ENCODE assay signal across 8 mouse cellular contexts in genomic region chr9:31912921-31913738, GRCm38 (mm10). TPM values are rescaled to one million over a fixed set of nuclear protein-coding genes. Genes with fewer than 3 reads are reported as not detected.
A peak's percentile ranks its signal among the peaks of the same experiment; 100 is the strongest.
DNase-seq lines count a peak whose midpoint lies in the region; ATAC-seq and TF ChIP-seq lines count a peak whose summit lies in the region.

TSS of gene Barx2 (minus strand) at chr9:31913462.

- H3K36me3 ChIP-seq in hindbrain, embryonic 12.5 days = no peaks in the 10 kb centered on the region
- no peaks in the 10 kb centered on the region for H3K36me3 ChIP-seq in lung, postnatal 0 days (ENCODE audit: insufficient read depth, low read length)

- under 1% methylated on average over 81 of the region's 81 CpGs for WGBS in hindbrain, embryonic 12.5 days
- 0% methylated on average over 34 of the region's 81 CpGs for WGBS in lung, postnatal 0 days

- peak within 1 kb of the TSS; percentile 50 for H3K9ac ChIP-seq in hindbrain, embryonic 12.5 days
- no peak within 1 kb of the TSS for H3K9ac ChIP-seq in lung, postnatal 0 days (replicated peaks; ENCODE audit: low read depth)

- peaks cover 26% of the 10 kb centered on the region for H3K4me1 ChIP-seq in hindbrain, embryonic 12.5 days
- H3K4me1 ChIP-seq in lung, postnatal 0 days (ENCODE audit: insufficient read depth, low read depth, low read length) = 0 out of 2 replicates have a peak, but pooled peaks cover 4% of the 10 kb centered on the region

- H3K27me3 ChIP-seq in hindbrain, embryonic 12.5 days = peaks cover 82% of the 10 kb centered on the region
- peaks cover 60% of the 10 kb centered on the region for H3K27me3 ChIP-seq in lung, postnatal 0 days (replicated peaks; ENCODE audit: insufficient read depth, low read length)

- no peak within 1 kb of the TSS for H3K27ac ChIP-seq in hindbrain, embryonic 12.5 days
- H3K27ac ChIP-seq in lung, postnatal 0 days (ENCODE audit: low read length) = no peak within 1 kb of the TSS

- peak; percentile 69 for TF ChIP-seq CTCF in lung, postnatal 0 days (IDR thresholded peaks at IDR 0.05)

- no peak for TF ChIP-seq EP300 in lung, postnatal 0 days (IDR thresholded peaks at IDR 0.05)

- peak; percentile 60 for ATAC-seq in hindbrain, embryonic 12.5 days (ENCODE audit: low FRiP score)
- ATAC-seq in lung, postnatal 0 days = peak; percentile 47

- H3K4me3 ChIP-seq in hindbrain, embryonic 12.5 days = peak within 1 kb of the TSS; percentile 52
- peak within 1 kb of the TSS; percentile 41 for H3K4me3 ChIP-seq in lung, postnatal 0 days (ENCODE audit: low read depth, low read length)

- H3K4me2 ChIP-seq in hindbrain, embryonic 12.5 days (replicated peaks) = peak within 1 kb of the TSS; percentile 98
- peak within 1 kb of the TSS; percentile 74 for H3K4me2 ChIP-seq in lung, postnatal 0 days (replicated peaks; ENCODE audit: low read depth, low read length)

- no peaks in the 10 kb centered on the region for H3K9me3 ChIP-seq in hindbrain, embryonic 12.5 days (replicated peaks)
- no peaks in the 10 kb centered on the region for H3K9me3 ChIP-seq in lung, postnatal 0 days (ENCODE audit: low read length)

- peak; percentile 8 for DNase-seq in NIH3T3 (ENCODE audit: low read depth)
- DNase-seq in cerebellum, postnatal 36 days = peak; percentile 12 to 16
- peak; percentile 67 to 82 for DNase-seq in frontal cortex, postnatal 36 days (ENCODE audit: low spot score in 2 of 2)
- peak; percentile 54 to 61 for DNase-seq in layer of hippocampus, postnatal 25 days (ENCODE audit: extremely low spot score in 1 of 2, low spot score in 1 of 2)
- DNase-seq in lung, postnatal 0 days (ENCODE audit: low spot score) = peak; percentile 43
- peak; percentile 84 for DNase-seq in right cerebral cortex, postnatal 10 days (ENCODE audit: low spot score in 2 of 2)
- no peak for DNase-seq in spleen, postnatal 14 days (ENCODE audit: low spot score in 2 of 2)

RNA-seq across cellular contexts. Expression of gene Barx2, which starts in this region (rescaled TPM):
- polyA plus RNA-seq in hindbrain, embryonic 12.5 days (2016; fragmentation: Nextera tagmentation; extraction: Ambion mirVana) = 0.14 TPM in 1 of 2 replicates, not detected in the other
- under 1 TPM; 0.73 to 0.84 TPM for total RNA-seq in layer of hippocampus, postnatal 25 days (2021)
- polyA plus RNA-seq in lung, postnatal 0 days (2015; fragmentation: Nextera tagmentation; extraction: Ambion mirVana) = 0.37 and 0.39 TPM in 2 replicates

Comparison
In these comparisons a context has a peak if more than half of its experiments do, and no peak if none do; other contexts are left out.
1. Peak in ATAC-seq, H3K4me3 ChIP-seq, H3K9ac ChIP-seq and H3K4me2 ChIP-seq in hindbrain, embryonic 12.5 days; RNA of the gene not detected or under 1 TPM.
2. Peak in DNase-seq in layer of hippocampus, postnatal 25 days; RNA of the gene not detected or under 1 TPM.
3. Peak in DNase-seq, ATAC-seq, H3K4me3 ChIP-seq and H3K4me2 ChIP-seq in lung, postnatal 0 days; RNA of the gene not detected or under 1 TPM.
4. DNase-seq: peak in NIH3T3 (single experiment), cerebellum, postnatal 36 days (2 of 2), frontal cortex, postnatal 36 days (2 of 2) and right cerebral cortex, postnatal 10 days (2 of 2); none in spleen, postnatal 14 days (0 of 2).